ENCODE assay signal across 28 mouse cellular contexts in genomic region chr13:89899066-89899465, GRCm38 (mm10).
"Had no signal": no experiment of that assay in that cellular context is flagged by ENCODE, and none has a peak within 500 bp of the region (broad histone marks: within the 10 kb centered on the region; RNA-seq: fewer than 3 reads in every experiment).

No protein-coding gene starts in this region.

- H3K9me3 ChIP-seq: limb, embryonic 10.5 days; limb, embryonic 12.5 days; limb, embryonic 13.5 days; limb, embryonic 15.5 days; liver, embryonic 12.5 days; liver, embryonic 13.5 days; liver, embryonic 15.5 days; lung, embryonic 15.5 days; megakaryocyte, embryonic 14.5 days; midbrain, embryonic 10.5 days; midbrain, embryonic 12.5 days; midbrain, embryonic 13.5 days; midbrain, embryonic 15.5 days; neural tube, embryonic 12.5 days had no signal

- H3K4me1 ChIP-seq: limb, embryonic 10.5 days; limb, embryonic 12.5 days; limb, embryonic 13.5 days; limb, embryonic 15.5 days; liver, embryonic 12.5 days; liver, embryonic 13.5 days; liver, embryonic 15.5 days; lung, embryonic 15.5 days; midbrain, embryonic 10.5 days; midbrain, embryonic 12.5 days; midbrain, embryonic 13.5 days; midbrain, embryonic 15.5 days; neural tube, embryonic 12.5 days had no signal

- H3K27ac ChIP-seq: limb, embryonic 10.5 days; limb, embryonic 12.5 days; limb, embryonic 13.5 days; limb, embryonic 15.5 days; liver, embryonic 12.5 days; liver, embryonic 13.5 days; liver, embryonic 14.5 days; liver, embryonic 15.5 days; lung, embryonic 15.5 days; macrophage; midbrain, embryonic 10.5 days; midbrain, embryonic 12.5 days; midbrain, embryonic 13.5 days; midbrain, embryonic 15.5 days; neural tube, embryonic 12.5 days had no signal

- H3K9ac ChIP-seq: limb, embryonic 12.5 days; limb, embryonic 13.5 days; limb, embryonic 15.5 days; liver, embryonic 12.5 days; liver, embryonic 13.5 days; liver, embryonic 14.5 days; liver, embryonic 15.5 days; liver, postnatal 0 days; lung, embryonic 14.5 days; lung, embryonic 15.5 days; midbrain, embryonic 12.5 days; midbrain, embryonic 13.5 days; midbrain, embryonic 15.5 days; neural tube, embryonic 12.5 days had no signal

- H3K4me3 ChIP-seq: limb, embryonic 10.5 days; limb, embryonic 12.5 days; limb, embryonic 13.5 days; limb, embryonic 15.5 days; liver, embryonic 12.5 days; liver, embryonic 13.5 days; liver, embryonic 15.5 days; lung, embryonic 15.5 days; megakaryocyte, embryonic 14.5 days; midbrain, embryonic 10.5 days; midbrain, embryonic 12.5 days; midbrain, embryonic 13.5 days; midbrain, embryonic 15.5 days; myocyte; neural tube, embryonic 12.5 days had no signal

- DNase-seq: left cerebral cortex, postnatal 4 days; liver; liver, embryonic 13.5 days; liver, postnatal 0 days; lung, adult 18-20 months; lung, adult 2 months; lung, embryonic 14.5 days; lung, postnatal 10 days; lung, postnatal 14 days; lung, postnatal 36 days; lung, postnatal 4 days; midbrain, embryonic 14.5 days had no signal

- H3K27me3 ChIP-seq: limb, embryonic 12.5 days; limb, embryonic 13.5 days; limb, embryonic 15.5 days; liver, embryonic 12.5 days; liver, embryonic 13.5 days; liver, embryonic 15.5 days; lung, embryonic 15.5 days; megakaryocyte, embryonic 14.5 days; midbrain, embryonic 12.5 days; midbrain, embryonic 13.5 days; midbrain, embryonic 15.5 days; neural tube, embryonic 12.5 days had no signal

- H3K36me3 ChIP-seq: limb, embryonic 10.5 days; limb, embryonic 12.5 days; limb, embryonic 13.5 days; limb, embryonic 15.5 days; liver, embryonic 12.5 days; liver, embryonic 13.5 days; liver, embryonic 15.5 days; lung, embryonic 15.5 days; midbrain, embryonic 10.5 days; midbrain, embryonic 12.5 days; midbrain, embryonic 13.5 days; midbrain, embryonic 15.5 days; neural tube, embryonic 12.5 days had no signal
